Mouse (Mus musculus) urinary bladder, postnatal 10 days (tissue): Measurements from ENCODE around the gene Eprs.

Experiments
- DNase-seq: peaks from one replicate; pipeline ENCODE4 v3.0.0; 2022; ENCODE audit warnings: low spot score

Eprs gene

GRCm38 (mm10) chr1:185451077-185451476 is 88.2 kb downstream of the Eprs start:
- DNase-seq = no peak

DNA sequence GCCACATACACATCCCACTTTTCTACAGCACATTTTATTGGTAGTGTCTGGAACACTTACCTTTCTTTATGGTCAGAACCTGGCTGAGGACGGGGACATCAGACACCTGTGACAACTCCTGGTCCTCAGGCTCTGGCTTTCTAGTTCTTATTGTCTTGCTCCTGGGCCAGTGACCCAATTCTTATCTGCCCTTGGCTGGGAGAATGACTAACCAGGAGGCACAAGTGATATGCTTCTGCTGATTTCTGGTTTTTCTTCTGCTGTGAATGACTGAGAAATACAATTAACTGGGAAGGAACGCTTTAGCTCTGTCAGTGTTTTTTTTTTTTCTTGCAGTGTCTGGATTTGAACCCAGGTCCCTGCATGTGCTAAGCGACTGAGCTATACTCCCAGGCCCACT is 88.7 kb downstream of the Eprs start:
- no peak for DNase-seq

DNA sequence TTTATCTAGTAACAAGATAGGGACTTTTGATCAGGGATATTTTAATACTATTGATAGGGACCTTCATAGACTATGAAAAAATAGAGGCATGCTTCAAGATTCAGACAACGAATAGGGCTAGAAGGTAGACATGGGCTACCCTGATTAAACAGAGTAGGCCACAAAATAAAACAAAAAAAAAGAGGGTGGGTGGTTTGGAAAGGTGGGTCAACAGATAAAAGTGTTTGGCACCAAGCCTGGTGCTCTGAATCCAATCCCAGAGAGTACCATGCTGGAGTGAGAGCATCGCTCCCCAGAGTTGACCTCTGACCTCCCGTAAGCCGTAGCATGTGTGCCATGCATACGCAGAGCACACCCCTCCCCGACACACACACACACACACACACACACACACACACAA is 89.6 kb downstream of the Eprs start:
- DNase-seq = no peak

GRCm38 (mm10) chr1:185454144-185454543 is 91.3 kb downstream of the Eprs start:
- no peak for DNase-seq

GRCm38 (mm10) chr1:185454575-185454954 is 91.7 kb downstream of the Eprs start, which contains the start of gene Slc30a10:
Gene Slc30a10, plus strand, starts transcription at chr1:185454848.
- no peak for DNase-seq

DNA sequence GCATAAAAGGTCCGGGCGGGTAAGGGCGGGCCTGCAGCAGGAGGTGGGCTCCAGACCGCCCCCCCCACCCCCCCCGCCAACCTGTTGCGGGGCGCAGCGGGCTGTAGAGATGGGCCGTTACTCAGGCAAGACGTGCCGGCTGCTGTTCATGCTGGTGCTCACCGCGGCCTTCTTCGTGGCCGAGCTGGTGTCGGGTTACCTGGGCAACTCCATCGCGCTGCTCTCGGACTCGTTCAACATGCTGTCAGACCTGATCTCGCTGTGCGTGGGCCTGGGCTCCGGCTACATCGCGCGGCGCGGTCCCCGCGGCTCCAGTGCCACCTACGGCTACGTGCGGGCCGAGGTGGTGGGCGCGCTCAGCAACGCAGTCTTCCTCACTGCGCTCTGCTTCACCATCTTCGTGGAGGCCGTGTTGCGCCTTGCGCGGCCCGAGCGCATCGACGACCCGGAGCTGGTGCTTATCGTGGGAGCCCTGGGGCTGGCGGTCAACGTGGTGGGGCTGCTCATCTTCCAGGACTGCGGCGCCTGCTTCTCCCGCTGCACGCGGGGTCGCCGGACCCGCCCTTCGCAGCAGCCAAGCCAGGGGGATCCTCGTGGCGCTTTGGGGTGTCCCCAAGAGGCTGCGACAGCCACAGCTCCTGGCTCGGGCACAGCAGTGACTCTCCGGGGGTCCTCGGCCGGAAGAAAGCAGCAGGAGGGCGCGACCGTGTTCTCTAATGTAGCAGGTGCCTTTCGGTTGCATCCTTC is 92.3 kb downstream of the Eprs start:
- no peak for DNase-seq

GRCm38 (mm10) chr1:185456327-185456726 is 93.5 kb downstream of the Eprs start:
- no peak for DNase-seq

DNA sequence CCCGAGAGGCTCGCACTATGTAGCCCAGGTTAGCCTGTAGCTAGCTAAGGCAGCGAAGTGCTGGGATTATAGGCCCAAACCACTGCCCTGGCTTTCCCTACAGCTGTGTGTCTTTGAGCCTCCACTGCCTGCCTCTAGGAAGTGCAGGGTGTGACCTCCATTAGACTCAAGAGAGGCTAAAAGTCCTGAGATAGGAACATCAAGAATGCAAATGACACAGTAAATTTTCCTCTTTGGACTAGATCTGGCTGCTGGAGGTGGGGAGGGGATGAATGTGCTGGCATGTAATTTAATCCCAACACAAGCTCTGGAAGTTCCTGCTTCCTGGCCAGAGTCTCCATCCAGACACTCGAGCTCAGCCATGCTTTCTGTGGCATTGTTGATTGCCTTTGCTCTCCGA is 97.3 kb downstream of the Eprs start:
- DNase-seq = no peak

GRCm38 (mm10) chr1:185462889-185463288 is 100.0 kb downstream of the Eprs start:
- no peak for DNase-seq

DNA sequence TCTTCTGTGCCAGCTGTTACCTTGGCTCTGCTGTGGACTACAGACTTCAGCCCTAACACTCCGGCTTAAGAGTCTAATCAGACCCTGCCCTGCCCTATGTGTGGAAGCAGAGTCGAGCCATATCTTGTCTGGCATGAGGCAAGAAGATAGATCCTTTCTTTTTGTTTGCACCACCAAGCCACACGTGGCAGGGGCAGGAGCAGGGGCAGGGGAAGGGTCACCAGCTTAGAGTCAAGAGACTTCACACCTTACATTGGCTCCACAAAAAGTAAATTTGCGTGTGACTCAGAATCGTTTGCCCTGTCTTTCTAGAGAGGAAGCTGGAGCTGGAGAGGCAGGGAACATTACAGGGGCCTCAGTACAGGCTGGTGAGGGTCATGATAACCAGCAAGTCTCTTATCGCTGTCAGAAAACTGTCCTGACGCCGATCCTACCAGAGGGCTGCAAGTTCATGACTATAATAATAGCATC is 106.7 kb downstream of the Eprs start:
- DNase-seq = no peak

DNA sequence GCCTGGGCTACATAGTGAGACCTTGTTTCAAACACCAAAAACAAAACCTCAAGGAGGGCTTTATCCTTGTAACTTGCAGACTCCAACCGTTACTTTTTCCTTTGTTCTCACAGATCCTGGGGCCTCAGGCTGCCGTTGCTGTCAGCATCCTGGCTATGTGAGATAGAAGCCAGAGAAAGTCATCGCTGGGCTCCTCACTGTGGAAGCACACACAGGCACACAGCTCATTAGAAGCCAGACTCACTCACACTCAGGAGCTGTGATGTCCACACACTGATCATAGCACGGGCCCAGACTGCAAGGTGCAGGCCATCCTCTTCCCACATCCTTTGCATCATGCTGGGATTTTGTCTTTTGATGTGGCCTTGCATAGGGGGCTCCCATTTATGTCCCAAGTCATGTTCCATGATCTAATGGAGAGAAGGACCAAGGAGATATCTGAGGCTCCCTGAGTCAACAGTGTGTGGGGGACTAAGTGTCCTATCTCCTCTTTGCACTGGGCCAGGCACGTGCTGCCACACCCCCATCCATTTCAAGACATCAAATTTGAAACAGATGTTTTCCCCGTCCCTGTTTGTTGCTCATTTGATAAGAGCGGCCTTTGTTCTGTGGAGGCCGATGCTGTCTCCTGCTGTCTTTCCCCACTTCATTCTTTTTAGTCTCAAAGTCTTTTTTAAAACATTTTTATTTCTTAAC is 109.3 kb downstream of the Eprs start:
- DNase-seq = no peak

DNA sequence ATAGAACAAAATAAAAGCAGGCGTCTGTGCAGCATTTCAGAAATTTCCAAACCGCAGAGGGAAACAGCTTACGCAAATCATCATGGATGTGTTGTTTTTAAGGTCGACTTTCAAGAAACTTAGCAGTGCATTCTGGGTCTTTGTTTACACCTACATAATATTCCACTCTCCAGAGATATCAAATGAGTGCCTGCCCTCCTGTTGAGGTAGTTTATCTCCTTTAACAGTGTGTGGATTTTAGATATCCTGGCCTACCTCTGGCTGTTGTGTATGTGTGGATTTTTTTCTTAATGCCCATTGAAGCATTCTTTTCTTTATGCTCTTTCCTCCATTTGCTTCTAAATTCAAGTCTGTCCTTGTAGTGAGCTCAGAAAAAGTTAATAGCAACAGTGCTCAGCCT is 109.9 kb downstream of the Eprs start:
- no peak for DNase-seq

DNA sequence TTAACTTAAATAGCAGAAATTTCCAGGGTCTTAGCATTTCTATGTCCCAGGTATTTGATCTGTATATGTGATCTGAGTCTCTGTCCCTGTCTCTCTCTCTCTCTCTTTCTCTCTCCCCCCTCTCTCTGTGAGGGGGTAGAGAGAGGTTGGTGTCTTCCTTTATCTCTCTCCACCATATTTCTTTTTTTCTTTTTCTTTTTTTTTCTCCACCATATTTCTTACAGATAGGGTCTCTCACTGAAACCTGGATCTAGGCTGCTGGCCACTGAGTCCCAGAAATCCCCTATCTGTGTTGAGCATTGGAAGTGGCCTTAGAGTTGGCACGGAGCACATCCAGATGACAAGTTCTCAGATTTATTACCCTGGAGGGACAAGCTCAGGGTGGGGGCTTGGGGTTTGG is 110.6 kb downstream of the Eprs start:
- no peak for DNase-seq
